Mouse (Mus musculus) myocyte (in vitro differentiated cells): ENCODE data around the gene Zfp655.

Source experiments
- CEBPB ChIP-seq: IDR thresholded peaks from 2 replicates; pipeline ENCODE4 v1.6.1; 2011; ENCODE audit warnings: mild to moderate bottlenecking, moderate library complexity; ENCODE audit not compliant: poor library complexity, insufficient read depth, severe bottlenecking
- E2F4 ChIP-seq: IDR thresholded peaks from one replicate; pipeline ENCODE4 v1.6.1; 2011; ENCODE audit warnings: mild to moderate bottlenecking, control low read depth, moderate library complexity; ENCODE audit not compliant: insufficient read depth
- MAX ChIP-seq: IDR thresholded peaks from one replicate; pipeline ENCODE4 v1.6.1; 2011; ENCODE audit warnings: low read depth, mild to moderate bottlenecking, control low read depth
- POLR2A ChIP-seq: IDR thresholded peaks from one replicate; pipeline ENCODE4 v1.6.1; 2011; ENCODE audit warnings: low read depth, mild to moderate bottlenecking, control low read depth, moderate library complexity; ENCODE audit not compliant: insufficient read length
- POLR2AphosphoS2 ChIP-seq: IDR thresholded peaks from one replicate; pipeline ENCODE4 v1.6.1; 2011; ENCODE audit warnings: low read depth, control low read depth; ENCODE audit not compliant: insufficient read length
- SRF ChIP-seq: IDR thresholded peaks from one replicate; pipeline ENCODE4 v1.6.1; 2011; ENCODE audit warnings: low read depth; ENCODE audit not compliant: control insufficient read depth, insufficient read length
- TCF12 ChIP-seq: IDR thresholded peaks from one replicate; pipeline ENCODE4 v1.6.1; 2011; ENCODE audit warnings: mild to moderate bottlenecking, control low read depth; ENCODE audit not compliant: poor library complexity, insufficient read depth, severe bottlenecking
- USF1 ChIP-seq: IDR thresholded peaks from one replicate; pipeline ENCODE4 v1.6.1; 2011; ENCODE audit warnings: low read depth, mild to moderate bottlenecking, control low read depth, moderate library complexity

DNA sequence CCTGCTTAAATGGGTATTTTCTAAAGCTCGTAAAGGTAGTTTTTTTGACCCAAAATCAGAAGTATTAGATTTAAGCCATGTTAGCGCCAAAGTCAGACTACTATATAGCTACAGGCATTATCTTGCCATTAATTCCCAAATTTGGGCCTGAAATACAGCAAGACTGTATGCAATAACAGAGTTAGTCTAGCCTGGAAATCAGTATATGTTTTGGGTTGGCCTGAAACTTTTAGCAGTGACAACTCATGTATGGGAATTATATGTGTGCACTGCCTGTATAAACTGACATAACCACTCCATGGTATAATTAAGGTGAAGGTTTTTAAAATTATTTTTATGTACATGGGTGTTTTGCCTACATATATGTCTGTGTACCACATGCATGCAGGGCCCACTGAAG is 39.6 kb upstream of the Zfp655 start, which contains the start of gene Atp5j2:
- TF ChIP-seq MAX (no peak), TCF12 (no peak), POLR2A (no peak), E2F4 (no peak), USF1 (no peak), CEBPB (no peak), POLR2AphosphoS2 (no peak), SRF (no peak)
